Mouse (Mus musculus) left cerebral cortex, adult 2 months (tissue): ENCODE measurements around the gene Gimap3. TPM values are rescaled to one million over a fixed set of nuclear protein-coding genes. Genes with fewer than 3 reads are reported as not detected.

Experiments used
- DNase-seq, 2 experiments: peaks; one replicate each; pipeline ENCODE4 v3.0.0; 2021 to 2022; ENCODE audit warnings: low spot score in 2 of 2, mixed read lengths in 1 of 2; ENCODE audit errors: extremely low spot score in 1 of 2
- H3K27ac ChIP-seq: fragments of 200-600 bp; 2 replicates; pipeline ENCODE4 v1.8.1; 2022
- H3K4me3 ChIP-seq: fragments of 200-600 bp; 2 replicates; pipeline ENCODE4 v1.8.1; 2022
- CTCF ChIP-seq: fragments of 200-600 bp; IDR thresholded peaks from 2 replicates; pipeline ENCODE4 v1.8.1; 2022; ENCODE audit warnings: antibody characterized with exemption, mild to moderate bottlenecking, moderate library complexity
- intact Hi-C: fragments of 180-260 bp; cut with DNase I; formaldehyde crosslinking; loops from one replicate; pipeline ENCODE4 v1.15.1; 2025
- total RNA-seq, 2 experiments: library from RNA; stranded (reverse); gene quantifications; 2 replicates each; pipeline ENCODE4 v1.2.3; 2021

Gene Gimap3
- total RNA-seq, 2 experiments from 2014 or later, result not detected

GRCm38 (mm10) chr6:48720326-48720725, 50.3 kb downstream of the Gimap3 start:
- no peak for DNase-seq
- TF ChIP-seq CTCF, result no peak
- H3K4me3 ChIP-seq, result no peak overlapping the region
- intact Hi-C loops, result no loop called here
- no peak overlapping the region for H3K27ac ChIP-seq

DNA sequence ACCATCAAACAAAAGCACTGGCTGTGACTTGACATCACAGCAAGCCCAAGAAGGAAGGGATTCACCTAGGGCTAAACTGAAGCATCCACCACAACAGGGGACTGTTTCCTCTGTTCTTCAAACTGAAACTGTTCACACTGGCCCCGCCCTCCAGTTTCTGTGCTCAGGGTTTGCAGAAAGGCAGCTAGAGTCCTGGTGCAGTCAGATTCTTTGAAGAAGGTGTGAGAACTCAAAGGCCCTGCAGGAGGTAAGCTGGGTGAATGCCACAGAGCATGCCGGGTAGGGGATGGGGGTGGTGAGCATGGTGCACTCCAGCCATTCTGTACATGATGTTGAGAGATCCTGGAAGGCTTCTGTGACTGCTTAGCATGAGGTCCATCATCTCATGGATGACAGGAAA, 52.2 kb downstream of the Gimap3 start, which contains the start of the genes Gm28053 and Gimap7:
TSS of gene Gm28053 (plus strand) at position 153 of the 400 bp plus-strand sequence.
TSS of gene Gimap7 (plus strand) at position 167 of the 400 bp plus-strand sequence.
- no peak for DNase-seq
- intact Hi-C loops, result no loop called here
- TF ChIP-seq CTCF, result no peak
- Histone ChIP-seq H3K27ac (no peak within 1 kb of the TSS), H3K4me3 (no peak within 1 kb of the TSS)

Other genes with a start within 250 kb of the Gimap3 start
- 100 to 1,000 TPM; 411 to 422 TPM for gene Atp6v0e2, start 233.2 kb downstream of the Gimap3 start, total RNA-seq
- gene Lrrc61, start 216.1 kb downstream of the Gimap3 start, total RNA-seq, result 10 to 100 TPM; 35.8 to 36.8 TPM
- 10 to 100 TPM; 12.3 to 12.8 TPM for gene Rarres2, start 198.1 kb downstream of the Gimap3 start, total RNA-seq
- not detected for gene Gm45021, start 181.2 kb downstream of the Gimap3 start, total RNA-seq
- gene Repin1, start 177.0 kb downstream of the Gimap3 start, total RNA-seq, result 10 to 100 TPM; 56.5 to 58.0 TPM
- gene Gm44965, start 176.9 kb downstream of the Gimap3 start, total RNA-seq, result not detected
- 1 to 10 TPM; 6.3 to 8.3 TPM for gene Zfp775, start 168.8 kb downstream of the Gimap3 start, total RNA-seq
- 10 to 100 TPM; 14.9 to 17.1 TPM for gene AI854703, start 144.1 kb downstream of the Gimap3 start, total RNA-seq
- gene Gimap8, start 123.6 kb downstream of the Gimap3 start, total RNA-seq, result under 1 TPM; 0.77 to 0.81 TPM
- gene Gimap9, start 94.7 kb downstream of the Gimap3 start, total RNA-seq, result under 1 TPM; 0.57 to 0.75 TPM
- under 1 TPM in 1 of 2 experiments, not detected in 1; 0.33 TPM for gene Gimap4, start 86.3 kb downstream of the Gimap3 start, total RNA-seq
- gene Gimap6, start 62.6 kb downstream of the Gimap3 start, total RNA-seq, result 1 to 10 TPM; 4.9 to 5.1 TPM
- gene Gm28053, start 52.2 kb downstream of the Gimap3 start, total RNA-seq, result 1 to 10 TPM in 1 of 2 experiments, not detected in 1; 1.9 TPM
- gene Gimap7, start 52.2 kb downstream of the Gimap3 start, total RNA-seq, result not detected
- gene Gimap1, start 31.8 kb downstream of the Gimap3 start, total RNA-seq, result 1 to 10 TPM; 1.5 to 3.9 TPM
- 1 to 10 TPM in 1 of 2 experiments, under 1 TPM in 1; 0.81 to 2.1 TPM for gene Gimap5, start 24.7 kb downstream of the Gimap3 start, total RNA-seq
- 10 to 100 TPM; 27.9 to 34.0 TPM for gene Tmem176a, start 70.1 kb upstream of the Gimap3 start, total RNA-seq
- gene Tmem176b, start 70.6 kb upstream of the Gimap3 start, total RNA-seq, result 10 to 100 TPM; 50.5 to 51.6 TPM
- gene Aoc1, start 102.0 kb upstream of the Gimap3 start, total RNA-seq, result not detected
- not detected for gene 1600015I10Rik, start 159.0 kb upstream of the Gimap3 start, total RNA-seq
- not detected for gene Doxl2, start 204.1 kb upstream of the Gimap3 start, total RNA-seq
- not detected for gene Svs1, start 216.0 kb upstream of the Gimap3 start, total RNA-seq